Mouse (Mus musculus) neural tube, embryonic 11.5 days (tissue): ENCODE results near the gene Cnot3. TPM values are rescaled to one million over a fixed set of nuclear protein-coding genes. Genes with fewer than 3 reads are reported as not detected.
"Not testable (repeated sequence)": the region's sequence is repeated elsewhere in the genome, so short reads cannot be mapped to it uniquely, and the experiment has no call there.

ENCODE experiments used
- ATAC-seq: fragments of 200-750 bp; cut with Nextera tagmentation; 2 replicates; pipeline ENCODE4 v1.8.0; 2017; ENCODE audit warnings: moderate number of reproducible peaks, mild to moderate bottlenecking, moderate TSS enrichment, moderate library complexity; ENCODE audit not compliant: insufficient read depth, low FRiP score, low TSS enrichment
- DNase-seq: peaks from one replicate; pipeline ENCODE4 v3.0.0-alpha.2; 2015; ENCODE audit warnings: low spot score
- H3K27ac ChIP-seq: fragments of 300-500 bp; sonication (generic); 2 replicates; pipeline ENCODE4 v1.5.1; 2014; ENCODE audit warnings: low read depth, mild to moderate bottlenecking, low read length
- H3K27me3 ChIP-seq: fragments of 300-500 bp; sonication (generic); 2 replicates; pipeline ENCODE4 v1.6.1; 2014; ENCODE audit warnings: mild to moderate bottlenecking, low read length, mixed read lengths; ENCODE audit not compliant: control insufficient read depth, insufficient read depth
- H3K36me3 ChIP-seq: fragments of 300-500 bp; sonication (generic); 2 replicates; pipeline ENCODE4 v1.6.1; 2014; ENCODE audit warnings: mild to moderate bottlenecking, low read length, moderate library complexity, mixed read lengths; ENCODE audit not compliant: control insufficient read depth, insufficient read depth
- H3K4me1 ChIP-seq: fragments of 300-500 bp; sonication (generic); 2 replicates; pipeline ENCODE4 v1.6.1; 2014; ENCODE audit warnings: low read length, mixed read lengths; ENCODE audit not compliant: control insufficient read depth, insufficient read depth
- H3K4me2 ChIP-seq: fragments of 300-500 bp; sonication (generic); 2 replicates; pipeline ENCODE4 v1.6.1; 2014; ENCODE audit warnings: low read depth, mild to moderate bottlenecking, moderate library complexity
- H3K4me3 ChIP-seq: fragments of 300-500 bp; sonication (generic); 2 replicates; pipeline ENCODE4 v1.5.1; 2014; ENCODE audit warnings: low read depth, low read length
- H3K9ac ChIP-seq: fragments of 300-500 bp; sonication (generic); 2 replicates; pipeline ENCODE4 v1.6.1; 2014; ENCODE audit warnings: mild to moderate bottlenecking, low read length
- H3K9me3 ChIP-seq: fragments of 300-500 bp; sonication (generic); 2 replicates; pipeline ENCODE4 v1.6.1; 2016; ENCODE audit warnings: low read length; ENCODE audit not compliant: control insufficient read depth
- WGBS: fragments of 180-500 bp; shearing (Covaris S2); extraction: QIAGEN DNeasy Blood & Tissue Kit; methylation state at CpG from one replicate; pipeline ENCODE4 v1.1.7; 2014; 5-methylcytosine and 5-hydroxymethylcytosine counted together
- microRNA-seq: library from miRNA; unstranded; fragments of <30 nt; microRNA quantifications from one replicate; pipeline ENCODE4, GENCODE M21; 2016
- polyA plus RNA-seq: library from polyadenylated mRNA; unstranded; fragments of >200 nt; fragmentation: Nextera tagmentation; extraction: Ambion mirVana; gene quantifications from 2 replicates; pipeline ENCODE4 v1.2.1, GENCODE M21; 2014

The Cnot3 gene
- polyA plus RNA-seq, 1 experiment from 2014 or later: 75.4 TPM

DNA sequence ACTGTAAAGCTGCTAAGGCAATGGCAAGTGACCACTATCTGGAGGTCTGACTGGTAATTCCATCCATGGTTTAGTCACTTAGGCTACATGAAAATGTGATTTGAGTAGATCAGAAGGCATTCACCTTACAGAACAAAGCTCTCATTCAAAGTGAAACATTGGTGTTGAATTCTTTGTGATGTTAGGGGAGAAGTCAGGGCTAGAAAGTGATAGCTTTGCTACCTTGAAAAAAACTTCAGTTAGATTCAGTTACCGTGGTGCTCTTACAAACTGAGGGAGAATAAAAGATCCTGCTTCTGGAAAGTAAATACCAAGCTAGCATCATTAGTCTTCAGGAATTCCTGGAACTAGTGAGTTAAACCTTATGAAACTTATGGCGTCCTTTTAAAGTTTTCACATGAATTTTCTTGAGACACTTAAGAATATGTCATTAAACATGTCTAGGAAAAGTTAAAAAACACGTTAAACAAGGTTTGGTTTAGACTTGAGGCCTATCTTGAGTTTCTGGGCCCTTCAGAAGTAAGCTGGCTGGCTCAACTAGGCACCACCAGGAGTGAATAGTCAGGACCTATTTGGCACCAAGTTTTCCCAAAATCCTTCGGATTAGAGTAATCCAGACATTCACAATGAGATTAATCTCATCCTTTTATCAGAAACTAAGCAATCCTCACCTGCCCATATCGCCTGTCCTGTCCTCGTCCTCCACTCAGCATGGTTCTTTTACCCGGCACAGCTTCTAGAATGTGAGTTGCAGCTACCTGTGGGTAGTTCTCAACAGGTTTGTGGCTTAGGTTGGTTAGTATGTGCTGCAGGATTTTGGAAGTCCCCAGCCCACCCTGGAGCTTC, 62.7 kb downstream of the Cnot3 start:
- H3K27ac ChIP-seq: no peak overlapping the region
- H3K9me3 ChIP-seq: no peaks in the 10 kb centered on the region
- no peak overlapping the region for H3K4me2 ChIP-seq
- WGBS: 23% methylated on average over 7 of the region's 7 CpGs
- DNase-seq (no peak), ATAC-seq (no peak)
- H3K36me3 ChIP-seq: peaks cover 3% of the 10 kb centered on the region; the same call in 1 of the 2 replicates
- no peak overlapping the region for H3K9ac ChIP-seq
- no peak overlapping the region for H3K4me3 ChIP-seq
- H3K27me3 ChIP-seq: no peaks in the 10 kb centered on the region
- peaks cover 5% of the 10 kb centered on the region for H3K4me1 ChIP-seq

DNA sequence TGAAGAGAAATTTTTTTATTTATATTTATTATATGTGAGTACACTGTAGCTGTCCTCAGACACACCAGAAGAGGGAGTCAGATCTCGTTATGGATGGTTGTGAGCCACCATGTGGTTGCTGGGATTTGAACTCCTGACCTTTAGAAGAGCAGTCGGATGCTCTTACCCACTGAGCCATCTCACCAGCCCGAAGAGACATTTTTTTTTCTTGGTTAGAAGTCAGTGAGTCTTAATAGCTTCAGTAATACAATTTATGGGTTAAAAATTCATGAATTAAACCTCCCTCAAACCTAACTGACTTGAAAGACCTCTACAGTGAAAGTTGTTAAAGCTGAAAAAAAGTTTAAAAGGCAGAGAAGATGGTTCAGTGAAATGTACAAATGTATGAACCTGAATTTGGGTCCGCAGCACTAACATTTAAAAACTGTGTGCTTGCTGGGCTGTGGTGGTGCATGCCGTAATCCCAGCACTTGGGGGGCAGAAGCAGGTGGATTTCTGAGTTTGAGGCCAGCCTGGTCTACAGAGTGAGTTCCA, 63.4 kb downstream of the Cnot3 start:
- 40% methylated on average over 5 of the region's 5 CpGs for WGBS
- not testable (repeated sequence) for H3K9me3 ChIP-seq, ATAC-seq, H3K27me3 ChIP-seq, H3K4me1 ChIP-seq, H3K4me2 ChIP-seq, H3K36me3 ChIP-seq, H3K9ac ChIP-seq, DNase-seq, H3K27ac ChIP-seq, H3K4me3 ChIP-seq

DNA sequence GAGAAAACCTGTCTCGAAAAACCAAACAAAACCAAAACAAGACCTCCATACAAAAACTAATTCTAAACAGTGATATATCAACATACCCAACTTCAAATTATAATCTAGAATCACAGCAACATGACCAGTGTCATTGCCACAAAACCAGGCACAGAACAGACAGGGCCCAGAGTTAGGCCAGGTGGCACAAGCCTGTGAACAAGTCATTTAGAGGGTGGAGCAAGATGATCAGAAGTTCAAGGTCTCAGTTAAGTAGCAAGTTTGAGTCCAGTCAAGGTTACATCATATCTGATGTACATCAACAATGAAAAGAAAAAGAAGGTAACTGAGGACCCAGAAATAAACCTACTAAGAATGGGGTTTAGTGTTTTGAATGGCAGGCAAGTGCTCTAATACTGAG, 63.9 kb downstream of the Cnot3 start:
- peaks cover 5% of the 10 kb centered on the region for H3K4me1 ChIP-seq

More for the DNA sequence above, 63.9 kb downstream of the Cnot3 start:
- H3K4me2 ChIP-seq: no peak overlapping the region
- no peak overlapping the region for H3K4me3 ChIP-seq
- no peaks in the 10 kb centered on the region for H3K27me3 ChIP-seq
- no peaks in the 10 kb centered on the region for H3K9me3 ChIP-seq
- DNase-seq (no peak), ATAC-seq (no peak)
- WGBS: 87% methylated on average over 1 of the region's 1 CpGs
- no peak overlapping the region for H3K9ac ChIP-seq
- H3K36me3 ChIP-seq: peaks cover 3% of the 10 kb centered on the region; the same call in 1 of the 2 replicates
- H3K27ac ChIP-seq: no peak overlapping the region

Small RNA genes within 50 kb of the gene (microRNA-seq; reads per million reads assigned to microRNA genes)
- 3.6 reads per million, percentile 7 among the genes with 10 or more reads in this experiment for gene Mir3572

Other genes with a start within 250 kb of the Cnot3 start
- 1.4 and 1.6 TPM in 2 replicates for gene Cacng6, start 221.1 kb upstream of the Cnot3 start, polyA plus RNA-seq
- not detected in 2 replicates for gene Tarm1, start 142.6 kb upstream of the Cnot3 start, polyA plus RNA-seq
- gene Oscar, start 29.1 kb upstream of the Cnot3 start, polyA plus RNA-seq: 0.25 TPM in 1 of 2 replicates, not detected in the other
- gene Ndufa3, start 27.9 kb upstream of the Cnot3 start, polyA plus RNA-seq: 417 and 419 TPM in 2 replicates
- gene Tfpt, start 15.3 kb upstream of the Cnot3 start, polyA plus RNA-seq: 35.7 and 36.7 TPM in 2 replicates
- 141 and 147 TPM in 2 replicates for gene Prpf31, start 15.3 kb upstream of the Cnot3 start, polyA plus RNA-seq
- gene Leng1, start 20.6 kb downstream of the Cnot3 start, polyA plus RNA-seq: 16.9 and 18.2 TPM in 2 replicates
- 2.7 and 3.3 TPM in 2 replicates for gene Tmc4, start 32.3 kb downstream of the Cnot3 start, polyA plus RNA-seq
- 236 and 244 TPM in 2 replicates for gene Tsen34, start 47.6 kb downstream of the Cnot3 start, polyA plus RNA-seq
- 30.2 and 33.5 TPM in 2 replicates for gene Mboat7, start 48.3 kb downstream of the Cnot3 start, polyA plus RNA-seq
- 1,156 and 1,182 TPM in 2 replicates for gene Rps9, start 58.7 kb downstream of the Cnot3 start, polyA plus RNA-seq
- gene Pirb, start 75.1 kb downstream of the Cnot3 start, polyA plus RNA-seq: 0.08 and 0.27 TPM in 2 replicates
- not detected in 2 replicates for gene Gm15448, start 180.4 kb downstream of the Cnot3 start, polyA plus RNA-seq
- gene Pira2, start 199.8 kb downstream of the Cnot3 start, polyA plus RNA-seq: not detected in 2 replicates